Mouse (Mus musculus) right cerebral cortex, postnatal 14 days (tissue): ENCODE measurements around the gene Kcnk2.

Source experiments
- DNase-seq: peaks from one replicate; pipeline ENCODE4 v3.0.0; 2022

Kcnk2 gene

GRCm38 (mm10) chr1:189402223-189402943 is at the start of gene Kcnk2:
Kcnk2 (minus strand) TSS chr1:189402273.
- no peak for DNase-seq

- no peak for DNase-seq
These were observed 38.7 kb upstream of the Kcnk2 start for GRCm38 (mm10) chr1:189440741-189441140.

GRCm38 (mm10) chr1:189437126-189437525 is 35.1 kb upstream of the Kcnk2 start:
- no peak for DNase-seq

GRCm38 (mm10) chr1:189435452-189435851 is 33.4 kb upstream of the Kcnk2 start:
- no peak for DNase-seq

- no peak for DNase-seq
These were observed 29.4 kb upstream of the Kcnk2 start for GRCm38 (mm10) chr1:189431479-189431878.

- DNase-seq: no peak
These were observed 28.5 kb upstream of the Kcnk2 start for GRCm38 (mm10) chr1:189430534-189430933.

GRCm38 (mm10) chr1:189429566-189429965 is 27.5 kb upstream of the Kcnk2 start:
- DNase-seq: no peak

GRCm38 (mm10) chr1:189426252-189426651 is 24.2 kb upstream of the Kcnk2 start:
- DNase-seq: no peak

- no peak for DNase-seq
These were observed 17.8 kb upstream of the Kcnk2 start for GRCm38 (mm10) chr1:189419914-189420313.

- no peak for DNase-seq
These were observed 7.8 kb upstream of the Kcnk2 start for GRCm38 (mm10) chr1:189409906-189410305.

GRCm38 (mm10) chr1:189405221-189405620 is 3.1 kb upstream of the Kcnk2 start:
- no peak for DNase-seq

- DNase-seq: no peak
These were observed 1.5 kb upstream of the Kcnk2 start for GRCm38 (mm10) chr1:189403546-189403945.

GRCm38 (mm10) chr1:189403139-189403538 is 1.1 kb upstream of the Kcnk2 start:
- no peak for DNase-seq

GRCm38 (mm10) chr1:189386848-189387247 is 15.2 kb downstream of the Kcnk2 start:
- no peak for DNase-seq

- DNase-seq: no peak
These were observed 15.9 kb downstream of the Kcnk2 start for GRCm38 (mm10) chr1:189386141-189386540.

- DNase-seq: no peak
These were observed 34.4 kb downstream of the Kcnk2 start for GRCm38 (mm10) chr1:189367722-189368121.

- no peak for DNase-seq
These were observed 37.9 kb downstream of the Kcnk2 start for GRCm38 (mm10) chr1:189364188-189364587.

- no peak for DNase-seq
These were observed 39.5 kb downstream of the Kcnk2 start for GRCm38 (mm10) chr1:189362579-189362978.

- DNase-seq: no peak
These were observed 42.4 kb downstream of the Kcnk2 start for GRCm38 (mm10) chr1:189359699-189360098.

- no peak for DNase-seq
These were observed 48.2 kb downstream of the Kcnk2 start for GRCm38 (mm10) chr1:189353887-189354286.

- DNase-seq: no peak
These were observed 50.3 kb downstream of the Kcnk2 start for GRCm38 (mm10) chr1:189351804-189352203.

- DNase-seq: no peak
These were observed 52.9 kb downstream of the Kcnk2 start for GRCm38 (mm10) chr1:189349205-189349604.

GRCm38 (mm10) chr1:189345166-189345565 is 56.9 kb downstream of the Kcnk2 start:
- no peak for DNase-seq

GRCm38 (mm10) chr1:189343301-189344251 is 58.5 kb downstream of the Kcnk2 start:
- peak; percentile 62 for DNase-seq
